Mouse (Mus musculus) heart, embryonic 13.5 days (tissue): Measurements from ENCODE around the gene Bcat2. TPM values are rescaled to one million over a fixed set of nuclear protein-coding genes. Genes with fewer than 3 reads are reported as not detected.

Source experiments
- ATAC-seq: fragments of 200-750 bp; cut with Nextera tagmentation; 2 replicates; pipeline ENCODE4 v1.8.0; 2017; ENCODE audit warnings: moderate TSS enrichment; ENCODE audit not compliant: insufficient number of reproducible peaks, low FRiP score, low TSS enrichment; ENCODE audit errors: extremely low read depth
- H3K27ac ChIP-seq: fragments of 300-500 bp; sonication (generic); replicated peaks from 2 replicates; pipeline ENCODE4 v1.5.1; 2015; ENCODE audit warnings: moderate library complexity, mild to moderate bottlenecking, inconsistent platforms
- H3K27me3 ChIP-seq: fragments of 300-500 bp; sonication (generic); replicated peaks from 2 replicates; pipeline ENCODE4 v1.6.1; 2015; ENCODE audit warnings: mild to moderate bottlenecking, inconsistent platforms
- H3K36me3 ChIP-seq: fragments of 300-500 bp; sonication (generic); 2 replicates; pipeline ENCODE4 v1.6.1; 2015; ENCODE audit warnings: mild to moderate bottlenecking, inconsistent platforms
- H3K4me1 ChIP-seq: fragments of 300-500 bp; sonication (generic); 2 replicates; pipeline ENCODE4 v1.6.1; 2015; ENCODE audit warnings: inconsistent platforms
- H3K4me2 ChIP-seq: fragments of 300-500 bp; sonication (generic); 2 replicates; pipeline ENCODE4 v1.6.1; 2015; ENCODE audit warnings: inconsistent platforms, mild to moderate bottlenecking, moderate library complexity
- H3K4me3 ChIP-seq: fragments of 300-500 bp; sonication (generic); 2 replicates; pipeline ENCODE4 v1.5.1; 2015; ENCODE audit warnings: moderate library complexity, mild to moderate bottlenecking, inconsistent platforms
- H3K9ac ChIP-seq: fragments of 300-500 bp; sonication (generic); 2 replicates; pipeline ENCODE4 v1.6.1; 2015; ENCODE audit warnings: inconsistent platforms, mild to moderate bottlenecking, moderate library complexity
- H3K9me3 ChIP-seq: fragments of 300-500 bp; sonication (generic); 2 replicates; pipeline ENCODE4 v1.6.1; 2016; ENCODE audit warnings: inconsistent platforms
- WGBS: fragments of 180-500 bp; shearing (Covaris S2); methylation state at CpG from one replicate; pipeline ENCODE4 v1.1.7; 2015; ENCODE audit warnings: mixed read lengths; 5-methylcytosine and 5-hydroxymethylcytosine counted together
- polyA plus RNA-seq: library from polyadenylated mRNA; unstranded; fragments of >200 nt; fragmentation: Nextera tagmentation; extraction: Ambion mirVana; gene quantifications from 2 replicates; pipeline ENCODE4 v1.2.1, GENCODE M21; 2015

Gene Bcat2
- polyA plus RNA-seq, 1 experiment from 2014 or later: 65.4 TPM

GRCm38 (mm10) chr7:45567112-45567779, 2.7 kb upstream of the Bcat2 start:
- WGBS: 60% methylated on average over 8 of the region's 8 CpGs
- Histone ChIP-seq H3K4me2 (peak overlapping the region; percentile 77), H3K27ac (peak overlapping the region; percentile 89), H3K36me3 (no peaks in the 10 kb centered on the region), H3K9me3 (no peaks in the 10 kb centered on the region), H3K4me1 (peaks cover 44% of the 10 kb centered on the region), H3K9ac (peak overlapping the region; percentile 79), H3K4me3 (peak overlapping the region; percentile 56), H3K27me3 (no peaks in the 10 kb centered on the region)
- no peak for ATAC-seq

- no peaks in the 10 kb centered on the region for H3K36me3 ChIP-seq
- H3K27me3 ChIP-seq: no peaks in the 10 kb centered on the region
- H3K4me3 ChIP-seq: peak overlapping the region; percentile 56
- WGBS: under 1% methylated on average over 24 of the region's 24 CpGs
- peaks cover 42% of the 10 kb centered on the region for H3K4me1 ChIP-seq
- H3K9me3 ChIP-seq: no peaks in the 10 kb centered on the region
- peak overlapping the region; percentile 89 for H3K27ac ChIP-seq
- peak; percentile 94 for ATAC-seq
- peak overlapping the region; percentile 77 for H3K4me2 ChIP-seq
- H3K9ac ChIP-seq: peak overlapping the region; percentile 79
Observed at GRCm38 (mm10) chr7:45567780-45568516, 2.0 kb upstream of the Bcat2 start.

GRCm38 (mm10) chr7:45568601-45569473, 1.1 kb upstream of the Bcat2 start:
- Histone ChIP-seq H3K4me3 (peak overlapping the region; percentile 56), H3K9ac (peak overlapping the region; percentile 61), H3K27ac (peak overlapping the region; percentile 89), H3K36me3 (0 out of 2 replicates have a peak, but pooled peaks cover 2% of the 10 kb centered on the region), H3K9me3 (no peaks in the 10 kb centered on the region), H3K27me3 (no peaks in the 10 kb centered on the region), H3K4me2 (peak overlapping the region; percentile 77), H3K4me1 (peaks cover 42% of the 10 kb centered on the region)
- no peak for ATAC-seq
- WGBS: 66% methylated on average over 10 of the region's 10 CpGs

GRCm38 (mm10) chr7:45571966-45572365, 2.0 kb downstream of the Bcat2 start:
- 45% methylated on average over 1 of the region's 1 CpGs for WGBS
- no peaks in the 10 kb centered on the region for H3K9me3 ChIP-seq
- no peak overlapping the region for H3K9ac ChIP-seq
- H3K4me1 ChIP-seq: peaks cover 51% of the 10 kb centered on the region
- no peaks in the 10 kb centered on the region for H3K27me3 ChIP-seq
- no peak for ATAC-seq
- H3K4me3 ChIP-seq: 0 out of 2 replicates have a peak overlapping the region, but pooled peaks have one; percentile 74
- H3K4me2 ChIP-seq: peak overlapping the region; percentile 87
- no peak overlapping the region; the same call in 1 of the 2 replicates for H3K27ac ChIP-seq
- peaks cover 18% of the 10 kb centered on the region for H3K36me3 ChIP-seq

- Histone ChIP-seq H3K9me3 (no peaks in the 10 kb centered on the region), H3K4me3 (no peak overlapping the region), H3K27me3 (no peaks in the 10 kb centered on the region), H3K9ac (peak overlapping the region; percentile 50; the same call in 1 of the 2 replicates), H3K4me1 (peaks cover 36% of the 10 kb centered on the region), H3K27ac (no peak overlapping the region), H3K36me3 (peaks cover 38% of the 10 kb centered on the region), H3K4me2 (no peak overlapping the region)
- no peak for ATAC-seq
- 75% methylated on average over 8 of the region's 8 CpGs for WGBS
Observed at GRCm38 (mm10) chr7:45573954-45574353, 4.0 kb downstream of the Bcat2 start.

GRCm38 (mm10) chr7:45574472-45575379, 4.8 kb downstream of the Bcat2 start:
- Histone ChIP-seq H3K9ac (peak overlapping the region; percentile 50; the same call in 1 of the 2 replicates), H3K9me3 (no peaks in the 10 kb centered on the region), H3K4me3 (no peak overlapping the region), H3K4me2 (no peak overlapping the region), H3K27ac (no peak overlapping the region), H3K27me3 (no peaks in the 10 kb centered on the region), H3K4me1 (peaks cover 28% of the 10 kb centered on the region), H3K36me3 (peaks cover 41% of the 10 kb centered on the region)
- no peak for ATAC-seq
- WGBS: 77% methylated on average over 15 of the region's 15 CpGs

- H3K9ac ChIP-seq: no peak overlapping the region
- no peak overlapping the region for H3K4me2 ChIP-seq
- no peak overlapping the region for H3K4me3 ChIP-seq
- no peaks in the 10 kb centered on the region for H3K9me3 ChIP-seq
- WGBS: 87% methylated on average over 6 of the region's 6 CpGs
- no peaks in the 10 kb centered on the region for H3K27me3 ChIP-seq
- H3K27ac ChIP-seq: no peak overlapping the region
- H3K36me3 ChIP-seq: peaks cover 67% of the 10 kb centered on the region
- peaks cover 9% of the 10 kb centered on the region; the same call in 1 of the 2 replicates for H3K4me1 ChIP-seq
- ATAC-seq: no peak
Observed at GRCm38 (mm10) chr7:45585923-45586322, 16.0 kb downstream of the Bcat2 start.

GRCm38 (mm10) chr7:45587631-45588592, 18.0 kb downstream of the Bcat2 start:
- H3K9me3 ChIP-seq: no peaks in the 10 kb centered on the region
- peaks cover 49% of the 10 kb centered on the region for H3K36me3 ChIP-seq
- H3K4me1 ChIP-seq: peaks cover 9% of the 10 kb centered on the region; the same call in 1 of the 2 replicates
- H3K9ac ChIP-seq: no peak overlapping the region
- 91% methylated on average over 23 of the region's 23 CpGs for WGBS
- no peak for ATAC-seq
- no peak overlapping the region for H3K4me3 ChIP-seq
- H3K27me3 ChIP-seq: no peaks in the 10 kb centered on the region
- H3K4me2 ChIP-seq: no peak overlapping the region
- no peak overlapping the region for H3K27ac ChIP-seq

GRCm38 (mm10) chr7:45589173-45589572, 19.2 kb downstream of the Bcat2 start:
- H3K27ac ChIP-seq: 0 out of 2 replicates have a peak overlapping the region, but pooled peaks have one; percentile 15
- H3K9me3 ChIP-seq: no peaks in the 10 kb centered on the region
- H3K36me3 ChIP-seq: peaks cover 40% of the 10 kb centered on the region
- H3K4me2 ChIP-seq: peak overlapping the region; percentile 68
- WGBS: 4% methylated on average over 19 of the region's 19 CpGs
- H3K27me3 ChIP-seq: no peaks in the 10 kb centered on the region
- ATAC-seq: peak; percentile 89
- H3K9ac ChIP-seq: peak overlapping the region; percentile 69
- peak overlapping the region; percentile 45 for H3K4me3 ChIP-seq
- H3K4me1 ChIP-seq: peaks cover 9% of the 10 kb centered on the region; the same call in 1 of the 2 replicates
